In the genomic region with DNA sequence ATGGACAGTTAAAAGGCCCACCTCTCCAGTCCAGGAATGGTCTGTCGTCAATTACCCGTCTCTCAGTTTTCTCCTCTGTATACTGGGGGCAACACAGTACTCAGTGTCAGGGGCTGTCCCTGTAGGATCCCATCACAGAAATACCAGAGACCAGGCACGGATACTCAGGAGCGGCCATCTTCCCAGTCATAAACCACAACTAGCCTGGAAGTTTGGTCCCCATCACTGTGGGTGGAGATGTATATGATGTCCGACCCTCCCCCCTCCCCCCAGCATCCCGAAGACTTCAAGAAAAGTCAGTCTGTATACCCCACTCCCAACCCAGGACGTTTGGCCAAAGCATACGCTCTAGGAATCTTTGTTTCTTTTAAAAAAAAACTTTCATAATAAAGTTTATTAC, we compare ENCODE assay signal across 8 mouse cellular contexts. TPM values are rescaled to one million over a fixed set of nuclear protein-coding genes. Genes with fewer than 3 reads are reported as not detected.
DNase-seq lines count a peak whose midpoint lies in the region; ATAC-seq and TF ChIP-seq lines count a peak whose summit lies in the region.
"Had no signal": no experiment of that assay in that cellular context is flagged by ENCODE, and none has a peak within 500 bp of the region (broad histone marks: within the 10 kb centered on the region; RNA-seq: fewer than 3 reads in every experiment).

No protein-coding gene starts in this region.

- H3K36me3 ChIP-seq in kidney, embryonic 15.5 days: no peaks in the 10 kb centered on the region
- H3K36me3 ChIP-seq in G1E (replicated peaks): peaks cover 42% of the 10 kb centered on the region
- H3K36me3 ChIP-seq in midbrain, embryonic 14.5 days (ENCODE audit: control insufficient read depth, insufficient read depth, low read length): no peaks in the 10 kb centered on the region

- peak overlapping the region; percentile 97 for H3K4me2 ChIP-seq in kidney, embryonic 15.5 days
- peak overlapping the region; percentile 99 for H3K4me2 ChIP-seq in midbrain, embryonic 14.5 days (ENCODE audit: low read length)

- TF ChIP-seq CTCF in G1E (IDR thresholded peaks at IDR 0.05; ENCODE audit: low read depth, low read length): no peak
- no peak for TF ChIP-seq CTCF in embryonic fibroblast, embryonic 13.5 days (IDR thresholded peaks at IDR 0.05; ENCODE audit: borderline replicate concordance, insufficient read depth, low read length)

- no peaks in the 10 kb centered on the region for H3K9me3 ChIP-seq in kidney, embryonic 15.5 days (replicated peaks)
- H3K9me3 ChIP-seq in G1E (replicated peaks): peaks cover 7% of the 10 kb centered on the region
- H3K9me3 ChIP-seq in midbrain, embryonic 14.5 days (ENCODE audit: control insufficient read depth, low read length): no peaks in the 10 kb centered on the region

- H3K27ac ChIP-seq in kidney, embryonic 15.5 days: no peak overlapping the region
- peak overlapping the region; percentile 44; the same call in 1 of the 2 replicates for H3K27ac ChIP-seq in embryonic fibroblast, embryonic 13.5 days (ENCODE audit: insufficient read depth, low read length)
- no peak overlapping the region for H3K27ac ChIP-seq in midbrain, embryonic 14.5 days (replicated peaks; ENCODE audit: low read depth, low read length)

- DNase-seq in kidney, postnatal 10 days: no peak
- DNase-seq in G1E (ENCODE audit: low spot score): no peak
- DNase-seq in midbrain, embryonic 14.5 days: no peak
- DNase-seq in frontal cortex, postnatal 10 days (ENCODE audit: low spot score in 2 of 2): no peak
- no peak for DNase-seq in thymus, postnatal 14 days

- ATAC-seq in kidney, embryonic 15.5 days (replicated peaks; ENCODE audit: low FRiP score): no peak
- ATAC-seq in G1E (ENCODE audit: extremely low read depth, insufficient number of reproducible peaks, low FRiP score, poor library complexity, severe bottlenecking): no peak
- ATAC-seq in midbrain, embryonic 14.5 days (ENCODE audit: low FRiP score, low TSS enrichment): no peak

- WGBS in kidney, embryonic 15.5 days: 62% methylated on average over 8 of the region's 8 CpGs
- WGBS in midbrain, embryonic 14.5 days: 72% methylated on average over 8 of the region's 8 CpGs

- TF ChIP-seq POLR2A in embryonic fibroblast, embryonic 13.5 days (IDR thresholded peaks at IDR 0.05; ENCODE audit: low read depth, low read length): 0 out of 2 replicates have a peak, but pooled peaks have one; percentile 28

- peaks cover 62% of the 10 kb centered on the region for H3K4me1 ChIP-seq in kidney, embryonic 15.5 days
- H3K4me1 ChIP-seq in G1E (ENCODE audit: insufficient read depth, low read depth, low read length): peaks cover 89% of the 10 kb centered on the region
- H3K4me1 ChIP-seq in embryonic fibroblast, embryonic 13.5 days (ENCODE audit: control insufficient read depth, insufficient read depth, low read length): peaks cover 14% of the 10 kb centered on the region
- peaks cover 8% of the 10 kb centered on the region; the same call in 1 of the 2 replicates for H3K4me1 ChIP-seq in midbrain, embryonic 14.5 days (ENCODE audit: control insufficient read depth, insufficient read depth, low read length)

- H3K4me3 ChIP-seq in kidney, embryonic 15.5 days (replicated peaks): peak overlapping the region; percentile 79
- H3K4me3 ChIP-seq in G1E (ENCODE audit: low read depth, low read length): peak overlapping the region; percentile 84
- H3K4me3 ChIP-seq in embryonic fibroblast, embryonic 13.5 days (ENCODE audit: insufficient read depth, low read length): peak overlapping the region; percentile 78
- no peak overlapping the region; the same call in 1 of the 2 replicates for H3K4me3 ChIP-seq in midbrain, embryonic 14.5 days (replicated peaks; ENCODE audit: low read depth, low read length)

- H3K9ac ChIP-seq in kidney, embryonic 15.5 days: no peak overlapping the region
- no peak overlapping the region for H3K9ac ChIP-seq in midbrain, embryonic 14.5 days (replicated peaks; ENCODE audit: low read length)

- H3K27me3 ChIP-seq in kidney, embryonic 15.5 days: no peaks in the 10 kb centered on the region
- peaks cover 5% of the 10 kb centered on the region; the same call in 1 of the 2 replicates for H3K27me3 ChIP-seq in G1E (ENCODE audit: insufficient read depth, low read length)
- peaks cover 21% of the 10 kb centered on the region for H3K27me3 ChIP-seq in midbrain, embryonic 14.5 days (ENCODE audit: control insufficient read depth, insufficient read depth, low read length)

RNA-seq across cellular contexts. Expression of a gene that starts 1.9 kb away (rescaled TPM):
- polyA plus RNA-seq in kidney, embryonic 15.5 days (2015; fragmentation: Nextera tagmentation; extraction: Ambion mirVana): 6.9 and 7.8 TPM in 2 replicates
- 1.6 and 1.7 TPM in 2 replicates for total RNA-seq in G1E (2014; fragmentation: Nextera tagmentation)
- total RNA-seq in G1E (2017): 6.2 and 7.7 TPM in 2 replicates
- 13.0 and 18.9 TPM in 2 replicates for polyA plus RNA-seq in G1E (2012)
- 3.7 and 7.3 TPM in 2 replicates for polyA plus RNA-seq in embryonic fibroblast, embryonic 13.5 days (2011; ENCODE audit: insufficient read length, low read depth, missing spikeins)
- 2.5 and 2.7 TPM in 2 replicates for polyA plus RNA-seq in midbrain, embryonic 14.5 days (2014; fragmentation: Nextera tagmentation; extraction: Ambion mirVana)

RNA-seq across cellular contexts. Expression of a gene that starts 5.0 kb away (rescaled TPM):
- not detected in 2 replicates for polyA plus RNA-seq in kidney, embryonic 15.5 days (2015; fragmentation: Nextera tagmentation; extraction: Ambion mirVana)
- total RNA-seq in G1E (2014; fragmentation: Nextera tagmentation) (not detected in 2 replicates), G1E (2017) (not detected in 2 replicates)
- not detected in 2 replicates for polyA plus RNA-seq in G1E (2012)
- not detected in 2 replicates for polyA plus RNA-seq in embryonic fibroblast, embryonic 13.5 days (2011; ENCODE audit: insufficient read length, low read depth, missing spikeins)
- polyA plus RNA-seq in midbrain, embryonic 14.5 days (2014; fragmentation: Nextera tagmentation; extraction: Ambion mirVana): not detected in 2 replicates
- polyA plus RNA-seq: cerebellum, adult 2 months had no signal

RNA-seq across cellular contexts. Expression of a gene that starts 7.3 kb away (rescaled TPM):
- polyA plus RNA-seq in kidney, embryonic 15.5 days (2015; fragmentation: Nextera tagmentation; extraction: Ambion mirVana): not detected in 2 replicates
- not detected in 2 replicates for total RNA-seq in G1E (2014; fragmentation: Nextera tagmentation)
- total RNA-seq in G1E (2017): not detected in 2 replicates
- polyA plus RNA-seq in G1E (2012): not detected in 2 replicates
- polyA plus RNA-seq in embryonic fibroblast, embryonic 13.5 days (2011; ENCODE audit: insufficient read length, low read depth, missing spikeins): not detected in 2 replicates
- polyA plus RNA-seq in midbrain, embryonic 14.5 days (2014; fragmentation: Nextera tagmentation; extraction: Ambion mirVana): not detected in 2 replicates
- polyA plus RNA-seq: cerebellum, adult 2 months had no signal

RNA-seq across cellular contexts. Expression of a gene that starts 12.5 kb away (rescaled TPM):
- not detected in 2 replicates for polyA plus RNA-seq in kidney, embryonic 15.5 days (2015; fragmentation: Nextera tagmentation; extraction: Ambion mirVana)
- total RNA-seq in G1E (2014; fragmentation: Nextera tagmentation) (not detected in 2 replicates), G1E (2017) (0.49 TPM in 1 of 2 replicates, not detected in the other)
- not detected in 2 replicates for polyA plus RNA-seq in G1E (2012)
- not detected in 2 replicates for polyA plus RNA-seq in embryonic fibroblast, embryonic 13.5 days (2011; ENCODE audit: insufficient read length, low read depth, missing spikeins)
- polyA plus RNA-seq in midbrain, embryonic 14.5 days (2014; fragmentation: Nextera tagmentation; extraction: Ambion mirVana): not detected in 2 replicates
- polyA plus RNA-seq: cerebellum, adult 2 months had no signal

RNA-seq across cellular contexts. Expression of a gene that starts 22.2 kb away (rescaled TPM):
- polyA plus RNA-seq in kidney, embryonic 15.5 days (2015; fragmentation: Nextera tagmentation; extraction: Ambion mirVana): 0.51 TPM in 1 of 2 replicates, not detected in the other
- total RNA-seq in G1E (2014; fragmentation: Nextera tagmentation): not detected in 2 replicates
- total RNA-seq in G1E (2017): not detected in 2 replicates
- not detected in 2 replicates for polyA plus RNA-seq in G1E (2012)
- not detected in 2 replicates for polyA plus RNA-seq in embryonic fibroblast, embryonic 13.5 days (2011; ENCODE audit: insufficient read length, low read depth, missing spikeins)
- 0.74 TPM in 1 of 2 replicates, not detected in the other for polyA plus RNA-seq in midbrain, embryonic 14.5 days (2014; fragmentation: Nextera tagmentation; extraction: Ambion mirVana)
- polyA plus RNA-seq: cerebellum, adult 2 months had no signal
